Mouse (Mus musculus) stomach, postnatal 0 days (tissue): ENCODE data around the gene Trim44.

Experiments
- CTCF ChIP-seq: IDR thresholded peaks from 2 replicates; pipeline ENCODE4 v1.5.1; 2016; ENCODE audit warnings: antibody characterized with exemption, low read depth, mild to moderate bottlenecking, moderate library complexity
- EP300 ChIP-seq: optimal IDR thresholded peaks from 2 replicates; pipeline ENCODE3; 2016; ENCODE audit warnings: antibody characterized with exemption

DNA sequence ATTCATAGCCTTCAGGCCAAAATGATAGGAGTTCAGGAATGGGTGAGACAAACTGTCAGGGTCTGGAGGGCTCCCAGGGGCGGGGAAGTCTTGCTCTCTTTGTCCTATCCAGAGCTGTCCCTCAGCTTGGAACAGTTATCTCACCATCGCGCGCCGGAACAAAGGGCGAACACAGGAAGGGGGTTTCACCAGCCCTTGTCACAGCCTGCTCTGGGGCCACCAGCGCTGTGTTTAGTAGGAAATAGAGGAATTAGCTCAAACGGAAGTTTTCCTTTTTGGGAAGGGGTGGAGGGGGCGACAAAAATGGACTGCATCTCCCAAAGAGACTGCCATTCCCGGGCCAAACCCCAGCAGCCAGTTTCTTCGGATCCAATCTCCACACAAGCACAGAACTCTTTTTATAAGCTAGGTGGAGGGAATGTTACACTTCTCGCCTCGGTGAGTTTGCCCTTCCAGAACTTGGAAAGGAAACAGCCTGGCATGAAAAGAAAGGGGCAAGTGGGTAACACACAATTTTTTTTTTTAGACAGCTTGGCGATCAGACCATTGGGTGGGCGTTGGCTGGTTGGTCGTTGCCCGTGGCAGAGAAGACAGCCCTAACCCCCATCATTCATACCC is 42.1 kb upstream of the Trim44 start:
- TF ChIP-seq CTCF: no peak
- no peak for TF ChIP-seq EP300
